8 mouse cellular contexts compared by ENCODE assay signal in genomic region chr5:125614348-125614747, GRCm38 (mm10).
A peak's percentile ranks its signal among the peaks of the same experiment; 100 is the strongest.
DNase-seq lines count a peak whose midpoint lies in the region; ATAC-seq and TF ChIP-seq lines count a peak whose summit lies in the region.

No protein-coding gene starts in this region.

- no peaks in the 10 kb centered on the region for H3K36me3 ChIP-seq in kidney, postnatal 0 days (ENCODE audit: insufficient read depth, low read length)
- H3K36me3 ChIP-seq in E14TG2a.4 (ENCODE audit: insufficient read depth, low read length): no peaks in the 10 kb centered on the region

- no peaks in the 10 kb centered on the region for H3K4me1 ChIP-seq in kidney, postnatal 0 days (replicated peaks; ENCODE audit: insufficient read depth, low read length)
- H3K4me1 ChIP-seq in E14TG2a.4 (replicated peaks; ENCODE audit: low read depth, low read length): no peaks in the 10 kb centered on the region

- no peaks in the 10 kb centered on the region for H3K9me3 ChIP-seq in kidney, postnatal 0 days (replicated peaks; ENCODE audit: low read length)
- peaks cover 32% of the 10 kb centered on the region for H3K9me3 ChIP-seq in E14TG2a.4 (ENCODE audit: low read length)

- no peak overlapping the region for H3K27ac ChIP-seq in kidney, postnatal 0 days

- no peak overlapping the region for H3K9ac ChIP-seq in kidney, postnatal 0 days (ENCODE audit: low read depth, low read length)

- no peak overlapping the region for H3K4me3 ChIP-seq in kidney, postnatal 0 days (replicated peaks; ENCODE audit: low read depth, low read length)
- no peak overlapping the region for H3K4me3 ChIP-seq in E14TG2a.4 (replicated peaks; ENCODE audit: low read length)

- H3K4me2 ChIP-seq in kidney, postnatal 0 days (ENCODE audit: low read length): no peak overlapping the region

- peak; percentile 45; the same call in 1 of the 2 replicates for TF ChIP-seq CTCF in kidney, postnatal 0 days (IDR thresholded peaks at IDR 0.05; ENCODE audit: low read depth)
- TF ChIP-seq CTCF in E14TG2a.4 (conservative IDR thresholded peaks at IDR 0.05; ENCODE audit: low read length): peak; percentile 68

- WGBS in kidney, postnatal 0 days: 41% methylated on average over 2 of the region's 2 CpGs

- peak; percentile 54 to 75 for DNase-seq in cerebellum, postnatal 14 days
- DNase-seq in cerebellum, adult 8-10 months: no peak
- no peak for DNase-seq in kidney, postnatal 0 days (ENCODE audit: low spot score)
- DNase-seq in kidney, postnatal 14 days: no peak
- DNase-seq in kidney, postnatal 25 days: peak; percentile 15 to 39
- DNase-seq in adipocyte (ENCODE audit: low spot score): no peak
- no peak for DNase-seq in thymus, postnatal 10 days (ENCODE audit: low spot score in 2 of 2)

- no peaks in the 10 kb centered on the region for H3K27me3 ChIP-seq in kidney, postnatal 0 days (ENCODE audit: insufficient read depth, low read length)
- H3K27me3 ChIP-seq in E14TG2a.4 (ENCODE audit: insufficient read depth, low read length): no peaks in the 10 kb centered on the region; the same call in 1 of the 2 replicates

- ATAC-seq in kidney, postnatal 0 days (replicated peaks; ENCODE audit: low FRiP score, low read depth): no peak

Comparison
In these comparisons a context has a peak if more than half of its experiments do, and no peak if none do; other contexts are left out.
1. DNase-seq: peak in cerebellum, postnatal 14 days (2 of 2) and kidney, postnatal 25 days (2 of 2); none in cerebellum, adult 8-10 months (single experiment), kidney, postnatal 0 days (single experiment), kidney, postnatal 14 days (single experiment), adipocyte (single experiment) and thymus, postnatal 10 days (0 of 2).